Mouse (Mus musculus): ENCODE results near the gene Tns4.

The Tns4 gene

DNA sequence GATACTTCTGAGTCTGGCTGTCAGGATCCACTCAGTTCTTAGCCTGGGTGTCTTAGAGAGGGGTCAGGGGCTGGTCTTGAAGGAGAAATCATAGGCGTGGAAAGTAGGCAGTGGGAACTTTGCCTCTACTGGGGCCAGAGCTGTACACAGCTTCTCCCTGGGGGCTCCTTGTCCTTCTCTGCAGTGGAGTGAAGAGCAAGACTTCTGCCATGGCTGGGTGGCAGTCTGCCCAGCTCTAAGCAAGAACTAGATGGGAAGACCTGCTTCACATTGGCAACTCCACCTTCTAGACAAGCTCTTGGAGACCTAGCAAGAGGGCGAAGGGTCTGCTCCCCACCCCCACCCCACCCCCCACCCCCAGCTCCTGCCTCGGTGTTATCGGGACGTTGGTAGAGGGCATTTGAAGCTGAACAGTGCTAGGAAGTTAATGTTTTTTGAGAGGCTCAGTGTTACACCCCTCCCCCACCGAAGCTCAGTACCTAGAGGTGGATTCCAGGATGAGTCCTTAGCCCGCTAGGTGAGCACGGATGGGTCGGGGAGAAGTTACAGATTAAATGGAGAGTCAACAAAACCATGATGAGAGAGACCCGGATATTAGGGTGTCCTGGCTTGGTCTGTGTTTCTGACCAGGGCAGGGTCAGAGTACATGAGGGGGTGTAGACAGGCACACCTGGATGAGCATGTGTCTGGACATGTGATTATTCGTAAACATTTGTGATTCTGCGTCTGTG is 43.8 kb downstream of the Tns4 start:
- DNase-seq (ENCODE audit: low spot score), result peak; percentile 91

DNA sequence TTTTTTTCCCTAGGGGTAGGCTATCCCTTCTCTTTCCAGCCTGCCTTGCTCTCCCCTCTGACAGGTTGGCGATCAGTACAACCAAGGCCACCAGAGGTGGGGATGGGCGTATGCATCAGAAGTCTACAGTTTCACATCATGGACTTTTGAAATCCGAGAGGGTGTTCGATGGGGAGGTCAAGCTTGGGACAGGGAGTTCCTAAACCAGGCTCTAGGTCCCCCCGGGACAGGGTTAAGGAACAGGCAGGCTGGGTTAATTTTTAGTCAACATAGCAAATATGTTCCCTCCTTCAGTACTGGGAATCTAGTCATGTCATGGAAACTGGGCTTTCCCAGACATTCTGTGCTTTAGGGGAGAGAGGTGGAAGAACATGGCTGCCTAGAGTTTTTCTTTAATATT is 44.8 kb downstream of the Tns4 start:
- peak; percentile 73 for DNase-seq (ENCODE audit: low spot score)

DNA sequence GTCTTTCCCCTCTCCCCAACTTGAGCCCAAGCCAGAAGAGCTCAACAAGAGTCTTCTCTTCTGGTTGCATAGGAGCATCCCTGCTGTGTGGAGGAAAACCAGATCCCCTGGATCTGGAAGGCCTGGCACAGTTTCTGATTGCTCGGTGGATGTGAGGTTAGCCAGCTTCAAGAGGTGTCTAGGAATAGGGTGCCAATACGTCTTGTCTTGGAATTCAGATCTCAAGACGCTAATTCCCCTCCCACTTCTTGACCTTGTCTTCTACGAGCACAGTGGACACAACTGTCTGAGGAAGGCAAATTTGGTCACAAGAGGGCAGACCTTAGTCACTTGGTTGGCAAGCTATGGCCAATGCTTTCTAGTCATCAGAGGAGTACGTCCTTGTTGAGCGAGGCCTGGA is 45.5 kb downstream of the Tns4 start:
- no peak for DNase-seq (ENCODE audit: low spot score)

DNA sequence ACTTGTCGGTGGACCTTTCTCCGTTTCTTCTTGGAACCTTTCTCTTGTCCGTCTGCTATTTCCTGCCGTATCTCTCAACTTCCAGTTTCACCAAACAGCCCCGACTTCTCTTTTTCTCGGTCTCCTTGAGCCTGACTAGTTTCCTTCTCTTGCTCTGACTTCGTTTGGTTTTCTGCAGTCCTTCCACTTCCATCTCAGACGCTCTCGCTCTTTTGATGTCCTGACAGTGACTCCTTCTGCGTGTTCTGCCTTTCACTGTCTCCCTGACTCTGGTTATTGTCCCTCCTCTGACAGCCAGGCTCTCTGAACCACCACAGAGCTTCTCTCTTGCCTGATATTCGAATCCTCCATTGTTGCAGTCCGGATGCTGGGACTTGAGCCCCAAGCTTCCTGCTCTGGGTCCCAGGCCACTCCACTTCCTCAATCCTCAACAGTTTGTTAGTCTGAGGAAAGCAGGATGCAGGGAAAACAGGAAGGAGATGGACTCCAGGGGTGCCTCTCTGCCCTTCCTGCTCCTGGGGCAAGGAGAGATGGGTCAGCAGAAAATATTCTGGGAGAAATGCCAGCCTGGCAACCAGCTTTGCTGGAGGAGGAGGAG is 46.2 kb downstream of the Tns4 start:
- peak; percentile 57 for DNase-seq (ENCODE audit: low spot score)

DNA sequence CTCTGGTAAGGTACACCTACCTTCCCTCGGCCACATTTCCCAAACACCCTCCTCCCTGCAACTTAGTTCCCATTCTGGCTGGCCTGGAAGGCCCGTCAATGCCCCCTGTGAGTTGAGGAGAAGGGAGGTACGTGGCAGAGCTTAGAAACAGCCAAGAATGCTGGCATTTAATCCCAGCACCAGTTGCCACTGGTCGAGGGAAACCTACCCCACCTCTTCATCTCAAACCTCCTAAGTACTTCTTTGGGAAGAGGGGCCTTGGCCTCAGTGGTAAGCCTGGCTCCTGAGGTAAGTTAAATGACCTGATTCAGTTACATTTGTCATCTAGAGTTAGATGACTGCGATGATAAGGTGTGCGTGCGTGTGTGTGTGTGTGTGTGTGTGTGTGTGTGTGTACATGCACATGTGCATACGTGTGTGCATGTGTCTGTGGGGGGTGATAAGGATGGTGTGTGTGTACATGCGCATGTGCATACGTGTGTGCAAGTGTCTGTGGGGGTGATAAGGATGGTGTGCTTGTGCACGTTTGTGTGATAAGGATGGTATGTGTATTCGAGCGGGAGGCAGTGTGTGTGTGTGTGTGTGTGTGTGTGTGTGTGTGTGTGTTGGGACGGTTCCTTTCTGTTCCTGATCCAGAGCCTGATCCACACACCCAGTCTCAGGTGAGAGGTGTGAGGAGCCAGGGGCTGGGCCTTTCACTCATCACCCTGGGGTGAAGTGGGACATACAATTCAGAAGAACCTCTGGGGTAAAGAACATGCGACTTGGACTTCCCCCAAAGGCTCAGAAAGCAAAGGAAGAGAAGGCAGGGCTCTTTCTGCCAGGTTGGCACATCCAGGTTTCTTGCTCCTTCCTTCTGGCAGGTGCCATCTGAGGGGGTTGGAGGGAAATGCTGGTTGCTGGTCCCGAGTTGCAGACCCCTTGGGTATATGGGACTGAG is 47.0 kb downstream of the Tns4 start:
- no peak for DNase-seq (ENCODE audit: low spot score)

DNA sequence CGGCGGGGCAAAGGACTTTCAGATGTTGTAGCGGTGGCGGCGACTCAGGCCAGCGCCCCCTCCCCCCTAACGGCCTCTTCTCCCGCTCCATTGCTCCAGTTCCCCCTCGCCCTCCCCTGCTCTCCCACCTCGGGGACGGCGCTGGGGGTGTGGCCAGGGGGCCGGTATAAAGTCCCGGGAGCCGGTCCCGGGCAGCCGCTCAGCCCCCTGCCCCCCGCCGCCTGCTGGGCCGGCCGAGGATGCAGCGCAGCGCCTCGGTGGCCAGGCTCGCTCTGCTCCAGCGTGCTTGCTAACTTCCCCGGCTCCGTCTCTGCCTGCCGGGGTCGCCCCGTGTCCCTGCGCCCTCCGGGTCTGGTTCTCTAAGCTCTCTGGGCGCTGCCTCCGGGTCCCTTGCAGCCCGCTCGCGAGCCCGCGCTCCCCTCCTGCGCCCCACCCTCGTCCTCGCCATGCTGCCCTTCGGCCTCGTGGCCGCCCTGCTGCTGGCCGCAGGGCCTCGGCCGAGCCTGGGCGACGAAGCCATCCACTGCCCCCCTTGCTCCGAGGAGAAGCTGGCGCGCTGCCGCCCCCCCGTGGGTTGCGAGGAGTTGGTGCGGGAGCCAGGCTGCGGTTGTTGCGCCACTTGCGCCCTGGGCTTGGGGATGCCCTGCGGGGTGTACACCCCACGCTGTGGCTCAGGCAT is 47.9 kb downstream of the Tns4 start, which contains the start of gene Igfbp4:
Igfbp4 (plus strand) TSS at position 194 of the 679 bp plus-strand sequence.
- peak; percentile 91 for DNase-seq (ENCODE audit: low spot score)

DNA sequence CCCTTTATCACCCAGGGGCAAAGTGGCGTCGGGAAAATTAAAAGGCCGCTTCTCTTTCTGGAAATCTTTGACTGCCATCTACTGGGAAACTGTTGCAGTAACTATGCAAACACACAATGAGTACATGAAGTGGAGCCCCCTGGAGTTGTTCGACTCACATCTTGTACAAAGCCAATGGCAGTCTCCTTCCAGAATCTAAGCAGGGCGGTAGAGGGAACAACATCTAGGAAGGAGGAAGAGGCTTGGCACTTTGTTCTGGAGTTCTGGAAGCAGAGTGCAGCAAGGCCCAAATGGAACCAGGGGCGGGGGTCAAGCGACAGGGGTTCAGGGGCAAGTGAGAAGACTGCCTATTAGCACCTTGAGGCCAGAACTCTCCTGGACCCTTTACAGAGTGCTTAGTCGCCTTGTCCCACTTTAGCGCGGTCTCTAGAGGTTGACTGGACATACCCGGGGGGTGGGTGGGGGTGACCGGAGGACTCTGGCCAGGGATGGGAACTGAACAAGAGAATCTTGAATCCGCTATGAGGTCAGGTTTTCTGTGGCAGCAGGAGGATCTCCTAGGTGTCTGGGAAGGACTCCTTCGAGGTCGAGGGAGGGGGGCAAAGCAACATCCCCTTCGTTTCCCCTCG is 48.6 kb downstream of the Tns4 start:
- DNase-seq (ENCODE audit: low spot score), result peak; percentile 64

DNA sequence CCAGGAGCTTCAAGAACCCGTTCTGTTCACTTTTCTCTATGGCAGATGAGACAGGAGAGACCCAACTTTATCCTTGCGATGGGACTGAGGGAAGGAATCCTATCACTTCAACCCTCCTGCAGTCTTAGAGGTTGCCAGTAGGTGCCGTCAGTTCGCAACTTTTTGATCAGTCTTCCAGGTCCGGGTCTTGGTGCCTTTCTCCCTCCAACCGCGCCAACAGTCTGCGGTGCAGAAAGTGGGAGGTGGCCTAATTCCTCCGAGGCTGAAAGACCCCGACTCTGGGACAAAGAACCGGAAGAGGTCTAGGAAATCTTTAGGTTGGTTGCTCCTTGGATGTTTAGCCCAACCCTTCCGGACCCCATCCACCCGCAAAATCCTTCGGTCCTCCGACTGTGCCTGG is 49.3 kb downstream of the Tns4 start:
- DNase-seq (ENCODE audit: low spot score), result peak; percentile 86

DNA sequence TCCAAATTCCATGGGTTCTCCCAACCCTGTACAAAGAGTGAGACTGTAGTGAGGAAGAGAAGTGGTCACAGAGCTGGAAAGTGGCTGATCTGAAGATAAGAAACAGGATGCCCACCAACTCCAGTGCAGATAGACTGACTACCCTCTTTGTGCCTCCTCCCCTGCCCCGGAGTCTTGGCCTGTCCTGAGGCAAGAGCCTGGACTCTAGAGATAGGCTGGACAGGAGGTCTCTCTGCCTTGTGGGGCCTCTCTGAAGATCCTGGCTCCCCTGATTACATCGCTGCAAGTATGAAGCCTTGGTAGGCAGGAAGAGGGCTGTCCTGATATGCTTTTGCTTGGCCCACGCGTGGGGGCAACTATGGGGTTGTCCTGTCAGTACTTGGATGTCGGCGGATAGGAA is 52.9 kb downstream of the Tns4 start:
- DNase-seq (ENCODE audit: low spot score), result no peak

DNA sequence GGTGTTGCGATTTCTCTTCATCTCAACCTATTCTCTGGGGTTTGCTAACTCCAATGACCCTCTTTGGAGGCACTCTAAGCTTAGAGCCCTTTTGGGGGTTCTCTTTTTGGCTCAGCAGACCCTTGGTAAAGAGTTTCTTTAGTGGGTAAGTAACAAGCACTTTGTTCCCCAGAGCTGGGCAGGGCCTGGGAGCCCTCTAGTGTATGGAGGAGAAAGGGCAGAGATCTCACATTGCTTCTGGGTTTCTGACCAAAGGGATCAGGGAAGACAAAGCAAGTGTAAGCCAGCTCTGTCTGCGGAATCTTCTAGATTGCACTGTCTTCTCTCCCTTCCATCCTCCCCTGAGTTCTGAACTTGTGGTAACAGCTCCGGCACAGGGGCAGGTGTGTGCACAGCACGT is 53.8 kb downstream of the Tns4 start:
- no peak for DNase-seq (ENCODE audit: low spot score)

DNA sequence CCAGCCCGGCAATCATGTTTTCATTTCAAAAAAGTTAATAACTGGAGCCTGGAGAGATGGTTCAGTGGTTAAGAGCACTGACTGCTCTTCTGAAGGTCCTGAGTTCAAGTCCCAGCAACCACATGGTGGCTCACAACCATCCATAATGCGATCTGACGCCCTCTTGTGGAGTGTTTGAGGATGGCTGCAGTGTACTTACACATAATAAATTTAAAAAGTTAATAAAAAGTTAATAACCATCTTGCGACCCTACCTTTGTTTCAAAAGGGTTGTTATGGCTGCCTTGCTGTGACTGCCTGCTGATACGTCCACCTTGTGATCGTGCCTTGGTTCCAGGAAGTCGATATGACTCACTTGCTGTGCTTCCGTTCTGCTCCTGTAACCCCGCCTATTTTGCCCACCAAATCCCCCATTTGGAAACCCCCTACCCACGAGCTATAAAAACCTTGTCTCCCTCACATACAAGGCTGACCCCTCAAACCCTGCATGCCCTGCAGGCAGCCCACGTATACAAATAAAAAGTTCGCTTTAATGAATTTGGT is 62.1 kb downstream of the Tns4 start:
- DNase-seq (ENCODE audit: low spot score), result no peak

DNA sequence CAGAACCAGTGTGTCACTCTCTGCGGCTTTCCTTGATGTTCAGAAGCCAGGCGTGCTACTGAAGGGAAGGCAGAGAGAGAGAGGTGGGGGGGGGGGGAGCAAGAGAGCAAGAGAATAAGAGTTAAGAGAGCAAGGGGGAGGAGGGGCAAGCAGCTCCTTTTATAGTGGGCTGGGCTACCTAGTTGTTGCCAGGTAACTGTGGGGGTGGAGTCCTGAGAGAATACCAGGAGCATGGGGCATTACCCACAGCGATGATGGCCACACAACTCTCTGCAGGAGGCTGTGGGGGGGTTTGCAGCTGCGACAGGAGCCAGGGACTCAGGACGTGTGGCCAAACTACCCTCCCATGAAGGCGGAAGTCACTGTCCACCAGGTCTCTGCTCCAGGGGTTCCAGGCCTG is 63.2 kb downstream of the Tns4 start:
- no peak for DNase-seq (ENCODE audit: low spot score)

DNA sequence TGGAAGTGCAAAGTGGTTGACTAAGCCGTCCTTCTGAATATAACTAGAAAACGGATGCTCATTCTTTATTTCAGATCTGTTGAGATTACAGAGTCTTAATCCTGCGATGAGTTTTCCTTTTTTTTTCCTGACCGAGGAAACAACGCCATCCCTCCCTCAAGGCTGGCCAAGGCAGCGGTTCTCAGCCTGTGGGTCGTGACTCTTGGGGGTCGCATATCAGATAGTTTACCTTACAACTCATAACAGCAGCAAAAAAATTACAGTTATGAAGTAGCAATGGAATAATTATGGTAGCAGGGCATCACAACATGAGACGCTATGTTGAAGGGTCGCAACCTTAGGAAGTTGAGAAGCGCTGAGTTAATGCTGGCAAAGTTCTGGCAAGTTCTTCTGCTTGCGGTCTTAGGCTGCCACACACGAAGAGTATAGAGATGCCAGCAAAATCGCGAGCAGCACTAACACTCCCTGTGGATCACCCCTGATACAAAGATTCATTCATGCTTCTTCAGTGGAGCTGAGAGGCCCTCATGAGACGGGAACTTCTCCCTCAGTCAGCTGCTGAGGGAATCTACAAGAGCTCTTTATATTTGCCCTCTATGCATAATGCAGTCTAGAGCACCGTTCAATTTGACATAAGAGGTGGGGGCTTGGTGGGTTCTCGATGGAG is 64.5 kb downstream of the Tns4 start:
- DNase-seq (ENCODE audit: low spot score), result no peak

DNA sequence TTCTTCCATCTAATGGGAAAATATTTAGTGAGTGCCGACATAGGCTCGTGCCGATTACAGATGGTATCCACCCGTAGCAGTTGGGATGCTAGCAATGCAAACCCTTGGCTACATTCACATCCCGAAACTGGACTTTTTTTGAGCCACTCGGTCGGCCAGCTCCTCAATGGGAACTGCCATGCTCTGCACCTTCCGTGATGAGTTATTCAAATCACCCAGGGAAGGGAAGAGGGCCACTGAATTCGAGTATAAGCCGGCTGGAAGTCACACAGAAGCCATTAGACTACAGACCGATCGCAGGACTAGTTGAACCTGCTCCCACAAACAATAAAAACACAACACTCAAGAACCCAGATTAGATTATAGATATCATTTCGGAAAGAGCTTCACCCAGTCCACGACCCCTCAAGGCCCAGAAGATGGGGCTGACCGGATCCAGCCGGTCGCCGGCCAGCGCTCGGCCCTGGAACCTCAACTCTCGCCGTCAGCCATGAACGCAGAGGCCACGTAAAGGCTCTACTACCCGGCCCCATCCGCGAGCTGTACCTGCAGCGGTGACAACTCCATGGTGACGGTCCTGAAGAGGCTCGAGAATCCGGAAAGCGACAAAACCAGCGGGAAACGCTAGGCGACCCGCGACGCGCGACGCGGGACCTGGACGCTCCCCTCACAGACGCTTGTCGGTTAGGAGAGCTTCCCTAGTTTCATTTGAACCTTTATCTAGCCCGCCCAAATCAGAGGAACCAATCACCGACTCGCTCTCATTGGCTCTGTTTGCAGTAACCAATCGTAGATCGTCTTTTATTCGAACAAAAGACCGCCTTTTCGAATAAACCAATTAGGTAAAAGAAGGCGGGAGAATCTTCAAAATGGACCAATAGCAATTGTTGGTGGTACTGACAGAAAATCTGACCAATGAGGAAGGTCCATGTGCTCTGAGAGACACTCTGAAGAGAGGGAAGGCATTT is 65.3 kb downstream of the Tns4 start, which contains the start of gene Top2a:
Top2a (minus strand) TSS at position 690 of the 968 bp plus-strand sequence.
- peak; percentile 98 for DNase-seq (ENCODE audit: low spot score)

DNA sequence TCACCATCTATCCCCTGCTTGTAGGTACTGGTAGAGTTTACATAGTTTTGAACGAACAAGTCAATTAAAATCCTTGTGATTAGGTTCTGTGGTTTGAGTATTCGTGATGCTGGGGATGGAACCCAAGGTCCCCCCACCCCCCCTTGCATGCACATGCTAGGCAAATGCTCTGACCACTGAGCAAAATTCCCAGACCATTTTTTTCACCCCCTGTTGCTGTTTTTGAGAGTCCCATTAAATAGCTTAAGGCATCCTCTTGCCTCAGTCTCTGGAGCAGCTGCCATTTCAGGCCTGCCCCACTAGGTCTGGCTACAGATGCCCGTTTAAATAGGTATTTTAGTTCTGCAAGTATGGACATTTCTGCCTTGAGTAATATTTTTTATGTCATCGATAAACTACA is 66.0 kb downstream of the Tns4 start:
- no peak for DNase-seq (ENCODE audit: low spot score)

DNA sequence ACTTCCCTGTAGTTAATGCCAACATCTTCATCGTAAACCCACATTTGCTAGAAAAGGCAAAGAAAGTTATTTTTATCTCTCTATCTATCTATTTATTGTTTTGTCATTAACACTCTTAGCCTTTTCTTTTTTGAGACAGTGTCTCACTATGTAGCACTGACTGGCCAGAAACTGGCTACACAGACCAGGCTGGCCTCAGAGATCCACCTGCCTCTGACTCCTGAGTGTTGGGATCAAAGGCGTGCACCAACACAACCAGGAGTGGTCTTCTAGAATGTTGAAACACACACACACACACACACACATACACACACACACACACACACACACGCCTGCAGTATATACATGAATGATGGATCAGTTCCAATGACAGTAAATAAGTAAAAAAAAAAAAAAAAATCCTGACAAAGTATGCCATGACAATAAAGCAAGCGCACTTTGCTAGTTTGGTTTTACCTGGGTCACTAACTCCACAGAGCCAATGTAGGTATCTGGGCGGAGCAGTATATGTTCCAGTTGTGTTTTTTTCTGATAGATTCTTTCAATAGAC is 66.6 kb downstream of the Tns4 start:
- DNase-seq (ENCODE audit: low spot score), result no peak

DNA sequence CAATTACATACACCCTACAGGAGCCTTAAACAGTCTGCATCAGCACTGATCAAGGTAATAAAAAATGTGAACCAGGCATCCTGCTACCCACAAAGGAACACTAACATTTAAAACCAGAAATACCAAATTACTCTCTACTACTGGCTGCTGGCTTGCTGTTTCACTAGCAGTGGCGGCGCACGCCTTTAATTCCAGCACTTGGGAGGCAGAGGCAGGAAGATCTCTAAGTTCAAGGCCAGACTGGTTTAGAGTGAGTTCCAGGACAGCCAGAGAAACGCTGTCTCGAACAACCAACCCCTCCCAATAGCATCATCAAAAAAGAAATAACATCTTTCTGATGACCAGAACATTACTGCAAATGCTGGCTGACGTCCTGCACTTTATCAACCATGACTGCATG is 69.3 kb downstream of the Tns4 start:
- no peak for DNase-seq (ENCODE audit: low spot score)

Measured in yolk sac, embryonic 10.5 days (tissue).